Mouse (Mus musculus): ENCODE measurements at regions not wholly inside any gene's neighbourhood (a gene's known extent, or its start where the extent isn't known, plus 50 kb on each side); places are given as distances from the start of the nearest gene placed in this dataset.

DNA sequence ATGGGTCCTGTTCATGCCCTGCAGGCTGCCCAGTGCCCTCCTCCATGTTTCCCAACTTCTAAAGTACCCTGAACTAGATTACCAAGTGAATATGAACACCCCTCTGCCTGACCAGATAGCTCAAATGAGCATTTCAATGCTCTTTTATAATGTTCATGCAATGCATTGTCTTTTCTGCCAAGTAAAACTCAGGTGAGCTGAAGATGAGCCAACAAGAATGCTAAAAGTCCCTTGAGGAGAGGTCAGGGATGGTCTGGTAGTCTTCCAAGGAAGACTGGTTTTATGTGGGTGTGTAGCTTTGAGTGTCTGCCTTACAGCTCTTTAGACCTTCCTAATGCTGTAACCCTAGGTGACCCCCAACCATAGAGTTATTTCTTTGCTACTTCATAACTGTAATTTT is 58.0 kb upstream of the Abca12 start:
- no peak for DNase-seq

DNA sequence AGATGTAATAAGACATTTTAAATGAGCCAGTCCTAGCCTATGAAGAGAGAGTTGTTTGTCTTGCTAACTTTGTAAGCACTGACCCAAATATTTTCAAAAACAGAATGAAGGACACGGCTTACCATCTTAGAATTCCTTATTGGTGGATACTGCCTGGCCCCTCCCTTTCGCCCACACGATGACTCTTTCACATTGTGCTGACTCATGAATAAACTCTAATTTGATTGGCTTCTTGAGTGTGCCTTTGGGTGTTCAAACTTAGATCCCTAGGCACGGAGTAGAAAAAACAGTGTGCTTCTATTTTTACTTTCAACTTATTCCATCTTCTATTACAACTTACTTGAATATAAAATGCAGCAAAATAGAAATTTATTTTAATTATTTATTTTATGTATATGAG is 68.4 kb upstream of the Abca12 start:
- no peak for DNase-seq

DNA sequence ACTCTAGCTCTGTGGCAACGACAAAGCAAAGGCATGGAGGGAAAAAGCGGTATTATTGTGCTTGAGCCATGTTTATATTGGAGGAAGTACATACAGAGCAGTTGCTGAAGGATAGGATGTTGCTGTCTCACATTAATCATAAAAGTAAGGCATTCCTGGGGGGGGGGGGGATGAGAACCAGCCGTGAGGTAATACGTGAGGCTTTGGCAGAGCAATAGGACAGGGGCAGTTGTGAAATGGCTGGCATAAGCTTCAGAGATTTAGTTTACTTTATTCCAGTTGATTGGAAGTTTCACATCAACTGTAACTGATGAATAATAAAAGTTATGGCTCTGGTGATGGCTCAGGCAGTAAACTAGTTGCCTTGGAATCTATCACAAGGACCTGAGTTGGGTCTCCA is 62.4 kb upstream of the Atic start:
- DNase-seq, result peak; percentile 57

DNA sequence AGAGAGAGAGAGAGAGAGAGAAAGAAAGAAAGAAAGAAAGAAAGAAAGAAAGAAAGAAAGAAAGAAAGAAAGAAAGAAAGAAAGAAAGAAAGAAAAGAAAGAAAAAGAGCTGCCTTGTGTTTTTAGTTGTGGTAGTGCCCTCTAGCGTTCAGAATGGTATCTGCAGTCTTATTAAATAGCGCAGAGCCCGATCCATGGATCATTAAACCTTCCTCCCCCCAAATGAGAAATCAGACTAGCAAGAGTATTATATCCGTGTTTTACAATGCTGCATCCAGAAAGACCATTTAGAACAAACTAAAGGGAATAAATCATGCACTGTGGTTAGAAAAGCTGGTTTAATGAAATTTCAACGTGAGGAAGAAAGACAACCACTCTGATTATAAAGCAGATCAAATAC is 51.1 kb upstream of the Atic start:
- no peak for DNase-seq

DNA sequence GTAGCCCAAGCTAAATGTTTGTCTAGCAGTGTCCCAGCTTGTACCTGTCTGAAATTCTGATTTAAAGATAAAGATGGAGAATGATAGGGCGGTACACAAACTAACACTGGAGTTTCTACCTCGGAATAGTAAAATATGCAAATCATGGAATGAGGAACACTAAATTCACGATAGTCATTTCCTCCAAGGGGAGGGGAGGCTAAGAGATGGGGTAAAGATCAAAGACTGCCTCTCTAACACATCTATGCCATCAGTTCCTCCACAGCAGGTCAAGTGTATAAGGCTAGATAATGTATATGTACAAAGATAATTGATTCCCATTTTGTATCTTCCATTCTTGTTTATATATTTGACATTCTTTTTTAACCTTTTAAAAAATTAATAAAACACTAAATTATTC is 50.4 kb upstream of the Atic start:
- DNase-seq, result no peak
